Mouse (Mus musculus) brain, embryonic 14.5 days (tissue): Measurements from ENCODE around the gene Erp29.

Experiments used
- CTCF ChIP-seq: fragments of 200-500 bp; IDR thresholded peaks from 2 replicates; pipeline ENCODE4 v1.5.1; 2012; ENCODE audit warnings: inconsistent platforms, mild to moderate bottlenecking, moderate library complexity, borderline replicate concordance; ENCODE audit not compliant: insufficient read depth, insufficient read length; ENCODE audit errors: extremely low read depth
- POLR2A ChIP-seq: fragments of 200-500 bp; IDR thresholded peaks from 2 replicates; pipeline ENCODE4 v1.6.1; 2012; ENCODE audit warnings: mild to moderate bottlenecking, inconsistent platforms, borderline replicate concordance; ENCODE audit not compliant: poor library complexity, insufficient read depth, insufficient read length, severe bottlenecking; ENCODE audit errors: extremely low read depth

DNA sequence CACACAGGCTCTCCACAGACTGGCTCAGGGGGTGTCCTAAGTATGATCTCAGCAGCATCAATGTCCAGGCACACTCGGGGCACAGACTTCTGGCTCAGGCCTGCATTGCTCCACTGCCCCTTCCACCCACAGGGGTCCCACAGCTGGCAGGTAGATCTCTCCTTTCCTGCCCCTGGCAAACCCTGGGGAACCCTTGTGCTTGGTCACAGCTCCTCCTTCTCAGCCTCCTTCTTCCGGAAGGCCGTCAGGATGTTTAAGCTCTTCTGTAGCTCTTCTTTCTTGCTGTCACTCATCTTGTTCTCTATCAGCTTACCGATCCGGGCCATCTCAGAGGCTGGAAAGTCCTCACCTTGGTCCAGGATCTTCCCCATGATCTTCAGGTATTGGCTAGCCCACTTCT, 7.4 kb downstream of the Erp29 start:
- TF ChIP-seq POLR2A (no peak), CTCF (no peak)
